Mouse (Mus musculus) megakaryocyte, embryonic 14.5 days (primary cell): Measurements from ENCODE around the gene Hkdc1.

Source experiments
- FLI1 ChIP-seq: IDR thresholded peaks from 2 replicates; pipeline ENCODE4 v1.6.1; 2012; ENCODE audit warnings: low read length, inconsistent platforms, mixed read lengths
- GATA1 ChIP-seq: IDR thresholded peaks from 3 replicates; pipeline ENCODE4 v1.6.1; 2012; ENCODE audit warnings: mixed read lengths, low read length, inconsistent platforms, borderline replicate concordance

DNA sequence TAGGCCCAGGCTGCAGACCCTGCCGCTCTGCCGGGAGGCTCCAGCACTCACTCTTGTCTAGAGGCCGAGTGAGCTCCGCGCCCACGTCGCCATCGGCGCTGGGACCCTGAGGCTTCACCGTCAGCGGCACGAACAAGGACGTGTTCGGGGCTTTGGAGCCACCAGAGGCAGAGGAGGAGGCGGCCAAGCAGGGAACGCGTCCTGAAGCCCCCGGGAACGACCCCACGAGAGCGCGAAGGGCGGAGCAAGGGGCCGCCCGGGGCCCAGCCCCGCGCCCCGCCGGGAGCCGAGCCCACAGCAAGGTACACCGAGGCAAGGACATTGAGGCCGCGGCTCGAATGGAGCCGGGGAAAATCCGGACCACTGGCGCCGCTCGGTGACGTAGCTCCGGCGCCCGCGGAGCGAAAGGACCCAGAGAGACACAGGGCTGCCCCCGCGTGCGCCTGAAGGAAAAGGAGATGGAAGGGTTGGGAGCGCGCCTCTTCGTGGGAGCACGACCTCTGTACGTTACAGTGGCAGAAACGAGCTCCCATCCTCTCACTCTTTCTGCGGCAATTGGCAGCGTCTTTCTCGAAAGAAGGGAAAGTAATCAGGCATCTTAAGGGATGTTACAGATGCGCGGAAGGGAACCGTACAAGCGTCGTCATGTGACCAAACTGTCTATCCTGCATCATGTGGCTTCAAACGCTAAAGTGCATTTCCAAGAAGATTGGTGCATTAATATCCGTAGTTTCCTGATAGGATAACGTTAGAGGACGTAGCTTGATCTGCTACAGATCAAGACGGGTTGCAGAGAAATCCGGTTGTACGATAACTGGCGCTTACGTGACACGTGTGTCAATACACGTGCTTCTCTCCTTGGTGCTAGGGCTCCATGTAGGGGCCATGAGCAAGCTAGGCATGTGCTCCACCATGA is 27.3 kb upstream of the Hkdc1 start, which contains the start of the genes 4930507D05Rik and Supv3l1:
- TF ChIP-seq GATA1 (no peak), FLI1 (no peak)
